Mouse (Mus musculus): Measurements from ENCODE around the gene Iqgap1. TPM values are rescaled to one million over a fixed set of nuclear protein-coding genes. Genes with fewer than 3 reads are reported as not detected.

The Iqgap1 gene
- total and polyA plus RNA-seq, 2 experiments from 2014 or later, result 11.5 to 35.9 TPM

- Histone ChIP-seq H3K27me3 (ENCODE audit: insufficient read depth, low read length) (no peaks in the 10 kb centered on the region), H3K9ac (no peak overlapping the region), H3K9me3 (ENCODE audit: low read length) (no peaks in the 10 kb centered on the region), H3K4me3 (ENCODE audit: low read depth, low read length) (no peak overlapping the region), H3K4me1 (ENCODE audit: insufficient read depth) (no peaks in the 10 kb centered on the region), H3K4me2 (ENCODE audit: low read depth) (no peak overlapping the region), H3K36me3 (ENCODE audit: insufficient read depth) (peaks cover 77% of the 10 kb centered on the region), H3K27ac (ENCODE audit: low read depth, low read length) (no peak overlapping the region)
- TF ChIP-seq CTCF (IDR thresholded peaks at IDR 0.05; ENCODE audit: low read depth), result no peak
- ATAC-seq (no peak), DNase-seq (no peak)
- WGBS, result 97% methylated on average over 7 of the region's 7 CpGs
Measured at GRCm38 (mm10) chr7:80719582-80719981, 106.2 kb downstream of the Iqgap1 start.

GRCm38 (mm10) chr7:80719038-80719437, 106.7 kb downstream of the Iqgap1 start:
- Histone ChIP-seq H3K27me3 (ENCODE audit: insufficient read depth, low read length) (no peaks in the 10 kb centered on the region), H3K9ac (no peak overlapping the region), H3K4me3 (ENCODE audit: low read depth, low read length) (no peak overlapping the region), H3K36me3 (ENCODE audit: insufficient read depth) (peaks cover 76% of the 10 kb centered on the region), H3K9me3 (ENCODE audit: low read length) (no peaks in the 10 kb centered on the region), H3K4me1 (ENCODE audit: insufficient read depth) (no peaks in the 10 kb centered on the region), H3K27ac (ENCODE audit: low read depth, low read length) (no peak overlapping the region), H3K4me2 (ENCODE audit: low read depth) (no peak overlapping the region)
- DNase-seq (no peak), ATAC-seq (no peak)
- no peak for TF ChIP-seq CTCF (IDR thresholded peaks at IDR 0.05; ENCODE audit: low read depth)
- 91% methylated on average over 2 of the region's 2 CpGs for WGBS

GRCm38 (mm10) chr7:80718471-80718870, 107.3 kb downstream of the Iqgap1 start:
- Histone ChIP-seq H3K9ac (no peak overlapping the region), H3K27ac (ENCODE audit: low read depth, low read length) (no peak overlapping the region), H3K27me3 (ENCODE audit: insufficient read depth, low read length) (no peaks in the 10 kb centered on the region), H3K4me1 (ENCODE audit: insufficient read depth) (no peaks in the 10 kb centered on the region), H3K4me2 (ENCODE audit: low read depth) (no peak overlapping the region), H3K9me3 (ENCODE audit: low read length) (no peaks in the 10 kb centered on the region), H3K4me3 (ENCODE audit: low read depth, low read length) (no peak overlapping the region), H3K36me3 (ENCODE audit: insufficient read depth) (peaks cover 76% of the 10 kb centered on the region)
- ATAC-seq, result no peak
- WGBS, result 73% methylated on average over 8 of the region's 8 CpGs
- no peak for TF ChIP-seq CTCF (IDR thresholded peaks at IDR 0.05; ENCODE audit: low read depth)
- no peak for DNase-seq

- Histone ChIP-seq H3K4me1 (ENCODE audit: insufficient read depth) (no peaks in the 10 kb centered on the region), H3K36me3 (ENCODE audit: insufficient read depth) (peaks cover 69% of the 10 kb centered on the region), H3K4me2 (ENCODE audit: low read depth) (no peak overlapping the region), H3K9me3 (ENCODE audit: low read length) (no peaks in the 10 kb centered on the region), H3K9ac (no peak overlapping the region), H3K27ac (ENCODE audit: low read depth, low read length) (no peak overlapping the region), H3K4me3 (ENCODE audit: low read depth, low read length) (no peak overlapping the region), H3K27me3 (ENCODE audit: insufficient read depth, low read length) (no peaks in the 10 kb centered on the region)
- DNase-seq, result no peak
- no peak for TF ChIP-seq CTCF (IDR thresholded peaks at IDR 0.05; ENCODE audit: low read depth)
- 91% methylated on average over 9 of the region's 9 CpGs for WGBS
- no peak for ATAC-seq
Measured at GRCm38 (mm10) chr7:80716758-80717157, 109.0 kb downstream of the Iqgap1 start.

GRCm38 (mm10) chr7:80715306-80715705, 110.5 kb downstream of the Iqgap1 start:
- no peaks in the 10 kb centered on the region for H3K27me3 ChIP-seq (ENCODE audit: insufficient read depth, low read length)
- TF ChIP-seq CTCF (IDR thresholded peaks at IDR 0.05; ENCODE audit: low read depth), result no peak
- H3K4me2 ChIP-seq (ENCODE audit: low read depth), result no peak overlapping the region
- ATAC-seq, result peak; percentile 67
- no peak for DNase-seq
- no peak overlapping the region for H3K9ac ChIP-seq
- H3K36me3 ChIP-seq (ENCODE audit: insufficient read depth), result peaks cover 64% of the 10 kb centered on the region
- H3K27ac ChIP-seq (ENCODE audit: low read depth, low read length), result no peak overlapping the region
- H3K9me3 ChIP-seq (ENCODE audit: low read length), result no peaks in the 10 kb centered on the region
- 92% methylated on average over 7 of the region's 7 CpGs for WGBS
- H3K4me1 ChIP-seq (ENCODE audit: insufficient read depth), result no peaks in the 10 kb centered on the region
- no peak overlapping the region for H3K4me3 ChIP-seq (ENCODE audit: low read depth, low read length)

- no peak overlapping the region for H3K4me3 ChIP-seq (ENCODE audit: low read depth, low read length)
- H3K4me1 ChIP-seq (ENCODE audit: insufficient read depth), result no peaks in the 10 kb centered on the region
- H3K27me3 ChIP-seq (ENCODE audit: insufficient read depth, low read length), result no peaks in the 10 kb centered on the region
- peaks cover 44% of the 10 kb centered on the region for H3K36me3 ChIP-seq (ENCODE audit: insufficient read depth)
- H3K27ac ChIP-seq (ENCODE audit: low read depth, low read length), result no peak overlapping the region
- no peak overlapping the region for H3K4me2 ChIP-seq (ENCODE audit: low read depth)
- ATAC-seq (no peak), DNase-seq (no peak)
- no peak overlapping the region for H3K9ac ChIP-seq
- 78% methylated on average over 8 of the region's 8 CpGs for WGBS
- no peak for TF ChIP-seq CTCF (IDR thresholded peaks at IDR 0.05; ENCODE audit: low read depth)
- peaks cover 4% of the 10 kb centered on the region; the same call in 1 of the 2 replicates for H3K9me3 ChIP-seq (ENCODE audit: low read length)
Measured at GRCm38 (mm10) chr7:80711496-80711895, 114.3 kb downstream of the Iqgap1 start.

GRCm38 (mm10) chr7:80710333-80710732, 115.4 kb downstream of the Iqgap1 start:
- Histone ChIP-seq H3K27ac (ENCODE audit: low read depth, low read length) (no peak overlapping the region), H3K4me2 (ENCODE audit: low read depth) (no peak overlapping the region), H3K36me3 (ENCODE audit: insufficient read depth) (peaks cover 34% of the 10 kb centered on the region), H3K4me3 (ENCODE audit: low read depth, low read length) (no peak overlapping the region), H3K4me1 (ENCODE audit: insufficient read depth) (no peaks in the 10 kb centered on the region), H3K9ac (no peak overlapping the region), H3K9me3 (ENCODE audit: low read length) (peaks cover 4% of the 10 kb centered on the region; the same call in 1 of the 2 replicates), H3K27me3 (ENCODE audit: insufficient read depth, low read length) (no peaks in the 10 kb centered on the region)
- DNase-seq, result no peak
- 93% methylated on average over 7 of the region's 7 CpGs for WGBS
- no peak for TF ChIP-seq CTCF (IDR thresholded peaks at IDR 0.05; ENCODE audit: low read depth)
- ATAC-seq, result no peak

All from forebrain, postnatal 0 days (tissue).